Mouse (Mus musculus): Measurements from ENCODE around the gene Runx3. TPM values are rescaled to one million over a fixed set of nuclear protein-coding genes. Genes with fewer than 3 reads are reported as not detected.
A peak's percentile ranks its signal among the peaks of the same experiment; 100 is the strongest.

The Runx3 gene
- polyA plus RNA-seq, 1 experiment from 2014 or later, result 0.17 TPM

GRCm38 (mm10) chr4:135167816-135168527, 47.5 kb downstream of the Runx3 start:
- WGBS, result 51% methylated on average over 7 of the region's 7 CpGs
- no peak overlapping the region for H3K9ac ChIP-seq (ENCODE audit: low read depth, low read length)

GRCm38 (mm10) chr4:135169096-135169495, 48.6 kb downstream of the Runx3 start:
- Histone ChIP-seq H3K27me3 (replicated peaks; ENCODE audit: control insufficient read depth, insufficient read depth, low read length) (peaks cover 25% of the 10 kb centered on the region), H3K27ac (ENCODE audit: low read depth, low read length) (no peak overlapping the region), H3K4me3 (ENCODE audit: low read depth, low read length) (no peak overlapping the region), H3K4me2 (replicated peaks; ENCODE audit: low read depth) (no peak overlapping the region), H3K36me3 (ENCODE audit: control insufficient read depth, insufficient read depth) (no peaks in the 10 kb centered on the region), H3K4me1 (replicated peaks; ENCODE audit: control insufficient read depth, insufficient read depth, low read length) (no peaks in the 10 kb centered on the region), H3K9ac (ENCODE audit: low read depth, low read length) (no peak overlapping the region), H3K9me3 (ENCODE audit: control insufficient read depth) (no peaks in the 10 kb centered on the region)
- no peak for ATAC-seq
- 75% methylated on average over 10 of the region's 10 CpGs for WGBS
- TF ChIP-seq CTCF (IDR thresholded peaks at IDR 0.05; ENCODE audit: low read depth), result no peak

More at GRCm38 (mm10) chr4:135167816-135168527, 47.5 kb downstream of the Runx3 start:
- no peak for ATAC-seq
- H3K27me3 ChIP-seq (replicated peaks; ENCODE audit: control insufficient read depth, insufficient read depth, low read length), result peaks cover 22% of the 10 kb centered on the region; the same call in 1 of the 2 replicates
- H3K4me2 ChIP-seq (replicated peaks; ENCODE audit: low read depth), result no peak overlapping the region
- no peak for TF ChIP-seq CTCF (IDR thresholded peaks at IDR 0.05; ENCODE audit: low read depth)
- H3K27ac ChIP-seq (ENCODE audit: low read depth, low read length), result no peak overlapping the region
- H3K9me3 ChIP-seq (ENCODE audit: control insufficient read depth), result no peaks in the 10 kb centered on the region
- no peak overlapping the region for H3K4me3 ChIP-seq (ENCODE audit: low read depth, low read length)
- H3K36me3 ChIP-seq (ENCODE audit: control insufficient read depth, insufficient read depth), result no peaks in the 10 kb centered on the region
- H3K4me1 ChIP-seq (replicated peaks; ENCODE audit: control insufficient read depth, insufficient read depth, low read length), result no peaks in the 10 kb centered on the region

- no peak overlapping the region for H3K4me2 ChIP-seq (replicated peaks; ENCODE audit: low read depth)
- no peaks in the 10 kb centered on the region for H3K4me1 ChIP-seq (replicated peaks; ENCODE audit: control insufficient read depth, insufficient read depth, low read length)
- 67% methylated on average over 4 of the region's 4 CpGs for WGBS
- no peak overlapping the region for H3K9ac ChIP-seq (ENCODE audit: low read depth, low read length)
- TF ChIP-seq CTCF (IDR thresholded peaks at IDR 0.05; ENCODE audit: low read depth), result no peak
- peaks cover 27% of the 10 kb centered on the region for H3K27me3 ChIP-seq (replicated peaks; ENCODE audit: control insufficient read depth, insufficient read depth, low read length)
- no peak for ATAC-seq
- H3K36me3 ChIP-seq (ENCODE audit: control insufficient read depth, insufficient read depth), result no peaks in the 10 kb centered on the region
- H3K9me3 ChIP-seq (ENCODE audit: control insufficient read depth), result no peaks in the 10 kb centered on the region
- H3K4me3 ChIP-seq (ENCODE audit: low read depth, low read length), result no peak overlapping the region
- no peak overlapping the region for H3K27ac ChIP-seq (ENCODE audit: low read depth, low read length)
Measured at GRCm38 (mm10) chr4:135169501-135169900, 49.0 kb downstream of the Runx3 start.

- H3K27ac ChIP-seq (ENCODE audit: low read depth, low read length), result no peak overlapping the region
- ATAC-seq, result no peak
- no peaks in the 10 kb centered on the region for H3K9me3 ChIP-seq (ENCODE audit: control insufficient read depth)
- no peak overlapping the region for H3K9ac ChIP-seq (ENCODE audit: low read depth, low read length)
- no peaks in the 10 kb centered on the region; the same call in 1 of the 2 replicates for H3K4me1 ChIP-seq (replicated peaks; ENCODE audit: control insufficient read depth, insufficient read depth, low read length)
- no peak overlapping the region for H3K4me2 ChIP-seq (replicated peaks; ENCODE audit: low read depth)
- 69% methylated on average over 12 of the region's 12 CpGs for WGBS
- no peak for TF ChIP-seq CTCF (IDR thresholded peaks at IDR 0.05; ENCODE audit: low read depth)
- no peak overlapping the region for H3K4me3 ChIP-seq (ENCODE audit: low read depth, low read length)
- H3K36me3 ChIP-seq (ENCODE audit: control insufficient read depth, insufficient read depth), result no peaks in the 10 kb centered on the region
- H3K27me3 ChIP-seq (replicated peaks; ENCODE audit: control insufficient read depth, insufficient read depth, low read length), result peaks cover 29% of the 10 kb centered on the region
Measured at GRCm38 (mm10) chr4:135171304-135171875, 50.9 kb downstream of the Runx3 start.

GRCm38 (mm10) chr4:135175406-135176120, 55.1 kb downstream of the Runx3 start:
- Histone ChIP-seq H3K36me3 (ENCODE audit: control insufficient read depth, insufficient read depth) (no peaks in the 10 kb centered on the region), H3K4me1 (replicated peaks; ENCODE audit: control insufficient read depth, insufficient read depth, low read length) (no peaks in the 10 kb centered on the region; the same call in 1 of the 2 replicates), H3K4me3 (ENCODE audit: low read depth, low read length) (peak overlapping the region; percentile 24), H3K9ac (ENCODE audit: low read depth, low read length) (no peak overlapping the region), H3K9me3 (ENCODE audit: control insufficient read depth) (no peaks in the 10 kb centered on the region), H3K27me3 (replicated peaks; ENCODE audit: control insufficient read depth, insufficient read depth, low read length) (peaks cover 21% of the 10 kb centered on the region; the same call in 1 of the 2 replicates), H3K27ac (ENCODE audit: low read depth, low read length) (no peak overlapping the region), H3K4me2 (replicated peaks; ENCODE audit: low read depth) (peak overlapping the region; percentile 54)
- no peak for TF ChIP-seq CTCF (IDR thresholded peaks at IDR 0.05; ENCODE audit: low read depth)
- no peak for ATAC-seq
- whole genome bisulfite sequencing, result 19% methylated on average over 38 of the region's 38 CpGs

GRCm38 (mm10) chr4:135177568-135177967, 57.1 kb downstream of the Runx3 start:
- no peak for TF ChIP-seq CTCF (IDR thresholded peaks at IDR 0.05; ENCODE audit: low read depth)
- Histone ChIP-seq H3K9me3 (ENCODE audit: control insufficient read depth) (no peaks in the 10 kb centered on the region), H3K36me3 (ENCODE audit: control insufficient read depth, insufficient read depth) (no peaks in the 10 kb centered on the region), H3K27ac (ENCODE audit: low read depth, low read length) (no peak overlapping the region), H3K4me1 (replicated peaks; ENCODE audit: control insufficient read depth, insufficient read depth, low read length) (no peaks in the 10 kb centered on the region; the same call in 1 of the 2 replicates), H3K9ac (ENCODE audit: low read depth, low read length) (no peak overlapping the region), H3K4me3 (ENCODE audit: low read depth, low read length) (no peak overlapping the region), H3K27me3 (replicated peaks; ENCODE audit: control insufficient read depth, insufficient read depth, low read length) (peaks cover 21% of the 10 kb centered on the region; the same call in 1 of the 2 replicates), H3K4me2 (replicated peaks; ENCODE audit: low read depth) (no peak overlapping the region)
- ATAC-seq, result no peak
